Mouse (Mus musculus) liver, embryonic 14.5 days (tissue): ENCODE data around the gene Cd47.

Experiments
- CTCF ChIP-seq: IDR thresholded peaks from 2 replicates; pipeline ENCODE4 v1.5.1; 2016; ENCODE audit warnings: antibody characterized with exemption, low read depth, control low read depth
- EP300 ChIP-seq: IDR thresholded peaks from 2 replicates; pipeline ENCODE4 v1.6.1; 2016; ENCODE audit warnings: antibody characterized with exemption, low read depth

GRCm38 (mm10) chr16:49902083-49902482 is 101.8 kb downstream of the Cd47 start:
- TF ChIP-seq CTCF (no peak), EP300 (no peak)
